Mouse (Mus musculus) cortical plate, adult 2 months (tissue): Measurements from ENCODE around the gene Cdkl1.

ENCODE experiments used
- CTCF ChIP-seq: fragments of 200-500 bp; IDR thresholded peaks from 2 replicates; pipeline ENCODE4 v1.5.1; 2011; ENCODE audit warnings: mild to moderate bottlenecking, control low read depth, low read length; ENCODE audit not compliant: insufficient read depth; ENCODE audit errors: extremely low read depth
- POLR2A ChIP-seq: fragments of 200-500 bp; IDR thresholded peaks from 2 replicates; pipeline ENCODE4 v1.6.1; 2011; ENCODE audit warnings: mild to moderate bottlenecking, low read length, control low read depth; ENCODE audit not compliant: insufficient read depth; ENCODE audit errors: extremely low read depth

DNA sequence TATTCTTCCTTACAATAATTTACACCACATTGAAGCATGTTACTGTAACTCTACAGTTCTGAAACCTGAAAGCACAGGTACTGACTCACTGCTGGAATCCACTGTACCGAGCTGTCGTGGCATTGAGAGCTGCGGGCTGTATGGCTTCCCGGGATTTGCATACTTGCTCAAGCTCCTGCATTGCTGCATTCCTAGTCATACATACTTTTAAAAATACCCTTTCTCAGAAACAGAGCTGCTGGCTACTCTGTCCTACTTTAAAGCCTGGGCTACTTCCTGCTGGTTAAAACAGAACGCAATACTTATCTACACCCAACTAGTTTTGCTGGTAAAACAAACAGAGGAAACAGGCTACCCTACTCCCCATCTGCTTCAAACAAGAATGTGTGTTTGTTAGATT is 46.9 kb downstream of the Cdkl1 start:
- TF ChIP-seq CTCF (no peak), POLR2A (no peak)
